10 mouse cellular contexts compared by ENCODE assay signal in genomic region chr2:59629829-59630228, GRCm38 (mm10). TPM values are rescaled to one million over a fixed set of nuclear protein-coding genes. Genes with fewer than 3 reads are reported as not detected.
DNase-seq lines count a peak whose midpoint lies in the region; ATAC-seq and TF ChIP-seq lines count a peak whose summit lies in the region.
"Had no signal": no experiment of that assay in that cellular context is flagged by ENCODE, and none has a peak within 500 bp of the region (broad histone marks: within the 10 kb centered on the region; RNA-seq: fewer than 3 reads in every experiment).

No protein-coding gene starts in this region.

- H3K4me3 ChIP-seq in liver, postnatal 0 days (ENCODE audit: low read depth, low read length) = no peak overlapping the region
- H3K4me3 ChIP-seq in liver, embryonic 12.5 days = no peak overlapping the region
- peak overlapping the region; percentile 22 to 27; a peak in 2 of 4 replicates for H3K4me3 ChIP-seq in ES-E14 (ENCODE audit: insufficient read depth in 1 of 2, low read depth in 1 of 2, low read length in 2 of 2, poor library complexity in 1 of 2, severe bottlenecking in 1 of 2)
- no peak overlapping the region for H3K4me3 ChIP-seq in heart, embryonic 12.5 days
- H3K4me3 ChIP-seq in hindbrain, embryonic 14.5 days (replicated peaks; ENCODE audit: low read length) = no peak overlapping the region

- H3K4me2 ChIP-seq in liver, postnatal 0 days (ENCODE audit: low read depth, low read length) = no peak overlapping the region
- no peak overlapping the region for H3K4me2 ChIP-seq in liver, embryonic 12.5 days
- H3K4me2 ChIP-seq in heart, embryonic 12.5 days = no peak overlapping the region
- H3K4me2 ChIP-seq in hindbrain, embryonic 14.5 days (replicated peaks) = no peak overlapping the region

- no peak for TF ChIP-seq CTCF in liver, postnatal 0 days (IDR thresholded peaks at IDR 0.05; ENCODE audit: low read depth)

- no peak for TF ChIP-seq EP300 in liver, postnatal 0 days (IDR thresholded peaks at IDR 0.05; ENCODE audit: low read depth)

- H3K4me1 ChIP-seq in liver, postnatal 0 days (ENCODE audit: insufficient read depth) = peaks cover 32% of the 10 kb centered on the region
- H3K4me1 ChIP-seq in liver, embryonic 12.5 days = peaks cover 9% of the 10 kb centered on the region; the same call in 1 of the 2 replicates
- H3K4me1 ChIP-seq in ES-E14 (ENCODE audit: control insufficient read depth in 2 of 2, insufficient read depth in 2 of 2, low read length in 2 of 2, poor library complexity in 1 of 2) = peaks cover 36 to 52% of the 10 kb centered on the region in 2 experiments
- H3K4me1 ChIP-seq in heart, embryonic 12.5 days (replicated peaks) = peaks cover 67% of the 10 kb centered on the region
- no peaks in the 10 kb centered on the region for H3K4me1 ChIP-seq in hindbrain, embryonic 14.5 days (replicated peaks; ENCODE audit: control insufficient read depth, insufficient read depth, low read length)

- no peaks in the 10 kb centered on the region for H3K36me3 ChIP-seq in liver, postnatal 0 days (replicated peaks; ENCODE audit: insufficient read depth, low read length)
- H3K36me3 ChIP-seq in liver, embryonic 12.5 days = no peaks in the 10 kb centered on the region
- H3K36me3 ChIP-seq in ES-E14 (ENCODE audit: control insufficient read depth, insufficient read depth, low read length, poor library complexity, severe bottlenecking) = no peaks in the 10 kb centered on the region
- no peaks in the 10 kb centered on the region for H3K36me3 ChIP-seq in heart, embryonic 12.5 days
- no peaks in the 10 kb centered on the region for H3K36me3 ChIP-seq in hindbrain, embryonic 14.5 days (replicated peaks; ENCODE audit: control insufficient read depth, insufficient read depth)

- H3K27ac ChIP-seq in liver, postnatal 0 days (ENCODE audit: low read depth) = no peak overlapping the region
- H3K27ac ChIP-seq in liver, embryonic 12.5 days = no peak overlapping the region
- peak overlapping the region; percentile 85 for H3K27ac ChIP-seq in ES-E14 (ENCODE audit: insufficient read depth, low read depth, low read length, poor library complexity, severe bottlenecking)
- peak overlapping the region; percentile 17; the same call in 1 of the 2 replicates for H3K27ac ChIP-seq in heart, embryonic 12.5 days (ENCODE audit: poor library complexity, severe bottlenecking)
- no peak overlapping the region for H3K27ac ChIP-seq in hindbrain, embryonic 14.5 days

- no peaks in the 10 kb centered on the region for H3K27me3 ChIP-seq in liver, postnatal 0 days (ENCODE audit: insufficient read depth, low read length)
- H3K27me3 ChIP-seq in liver, embryonic 12.5 days (replicated peaks) = peaks cover 7% of the 10 kb centered on the region; the same call in 1 of the 2 replicates
- H3K27me3 ChIP-seq in heart, embryonic 12.5 days (replicated peaks) = no peaks in the 10 kb centered on the region
- H3K27me3 ChIP-seq in hindbrain, embryonic 14.5 days (ENCODE audit: control insufficient read depth, insufficient read depth, low read length) = no peaks in the 10 kb centered on the region

- no peaks in the 10 kb centered on the region for H3K9me3 ChIP-seq in liver, postnatal 0 days (ENCODE audit: low read length)
- no peaks in the 10 kb centered on the region for H3K9me3 ChIP-seq in liver, embryonic 12.5 days (replicated peaks)
- no peaks in the 10 kb centered on the region for H3K9me3 ChIP-seq in ES-E14 (ENCODE audit: control insufficient read depth, insufficient read depth, low read depth, low read length)
- peaks cover 4% of the 10 kb centered on the region; the same call in 1 of the 2 replicates for H3K9me3 ChIP-seq in heart, embryonic 12.5 days (replicated peaks)
- H3K9me3 ChIP-seq in hindbrain, embryonic 14.5 days (ENCODE audit: control insufficient read depth, low read length) = 0 out of 2 replicates have a peak, but pooled peaks cover 3% of the 10 kb centered on the region

- in situ Hi-C loops in ES-E14 (cut with MboI; ENCODE audit: low sequenced_read_pairs in 2 of 2, unreplicated experiment in 2 of 2) = no loop called here

- 78% methylated on average over 4 of the region's 4 CpGs for WGBS in liver, postnatal 0 days (ENCODE audit: insufficient replicate concordance)
- 63% methylated on average over 4 of the region's 4 CpGs for whole genome bisulfite sequencing in liver, embryonic 12.5 days (ENCODE audit: insufficient replicate concordance)
- WGBS in heart, embryonic 12.5 days = 61% methylated on average over 4 of the region's 4 CpGs
- 87% methylated on average over 4 of the region's 4 CpGs for WGBS in hindbrain, embryonic 14.5 days

- no peak for ATAC-seq in liver, postnatal 0 days
- no peak for ATAC-seq in liver, embryonic 12.5 days
- no peak for ATAC-seq in heart, embryonic 12.5 days (ENCODE audit: insufficient number of reproducible peaks, low FRiP score)
- ATAC-seq in neutrophil, adult 5-6 weeks (ENCODE audit: extremely low read depth, insufficient number of reproducible peaks, low FRiP score, poor library complexity, severe bottlenecking) = peak; percentile 53; the same call in 1 of the 2 replicates
- no peak for ATAC-seq in hindbrain, embryonic 14.5 days (ENCODE audit: low FRiP score)

- DNase-seq in liver, postnatal 0 days = peak; percentile 31
- no peak for DNase-seq in ES-E14 (ENCODE audit: low read depth, low spot score)
- DNase-seq in hindbrain, embryonic 14.5 days (ENCODE audit: low spot score) = no peak
- DNase-seq in spleen, postnatal 14 days (ENCODE audit: low spot score in 2 of 2) = no peak
- DNase-seq: kidney, adult 2 months; lung, postnatal 10 days; right cerebral cortex, postnatal 25 days had no signal

- no peak overlapping the region for H3K9ac ChIP-seq in liver, postnatal 0 days (replicated peaks)
- H3K9ac ChIP-seq in liver, embryonic 12.5 days = no peak overlapping the region
- peak overlapping the region; percentile 60; the same call in 1 of the 2 replicates for H3K9ac ChIP-seq in ES-E14 (ENCODE audit: insufficient read depth, low read depth, low read length, poor library complexity, severe bottlenecking)
- no peak overlapping the region for H3K9ac ChIP-seq in heart, embryonic 12.5 days
- H3K9ac ChIP-seq in hindbrain, embryonic 14.5 days = no peak overlapping the region

TF ChIP-seq in ES-E14, 5 proteins besides CTCF, POLR2A, EP300 and RAD21:
- TF ChIP-seq MAFK (IDR thresholded peaks at IDR 0.05; ENCODE audit: insufficient read depth, low read depth, low read length) (no peak), CHD2 (IDR thresholded peaks at IDR 0.05; ENCODE audit: low read depth, low read length) (no peak), ZNF384 (IDR thresholded peaks at IDR 0.05; ENCODE audit: low read depth, low read length) (no peak), ZC3H11A (IDR thresholded peaks at IDR 0.05; ENCODE audit: borderline replicate concordance, low read depth, low read length) (no peak), HCFC1 (IDR thresholded peaks at IDR 0.05; ENCODE audit: borderline replicate concordance, insufficient read depth, low read length) (no peak)

RNA-seq across cellular contexts. Expression of gene Tanc1, which starts 18.0 kb away (rescaled TPM):
- polyA plus RNA-seq in liver, postnatal 0 days (2015; fragmentation: Nextera tagmentation; extraction: Ambion mirVana) = 1.7 and 2.4 TPM in 2 replicates
- 6.7 and 6.8 TPM in 2 replicates for polyA plus RNA-seq in liver, embryonic 12.5 days (2016; fragmentation: Nextera tagmentation; extraction: Ambion mirVana)
- 28.2 and 39.5 TPM in 2 replicates for total RNA-seq in ES-E14 (2012; rRNA removed)
- 37.4 and 40.9 TPM in 2 replicates for polyA plus RNA-seq in heart, embryonic 12.5 days (2016; fragmentation: Nextera tagmentation; extraction: Ambion mirVana)
- total RNA-seq in neutrophil, adult 5-6 weeks (2017) = 3.1 and 5.9 TPM in 2 replicates
- 6.5 and 7.9 TPM in 2 replicates for polyA plus RNA-seq in hindbrain, embryonic 14.5 days (2014; fragmentation: Nextera tagmentation; extraction: Ambion mirVana)

Comparison
In these comparisons a context has a peak if more than half of its experiments do, and no peak if none do; other contexts are left out.
1. H3K27ac ChIP-seq: peak in ES-E14 (single experiment) and heart, embryonic 12.5 days (single experiment); none in liver, postnatal 0 days (single experiment), liver, embryonic 12.5 days (single experiment) and hindbrain, embryonic 14.5 days (single experiment).
2. H3K4me3 ChIP-seq: peak in ES-E14 (2 of 2); none in liver, postnatal 0 days (single experiment), liver, embryonic 12.5 days (single experiment), heart, embryonic 12.5 days (single experiment) and hindbrain, embryonic 14.5 days (single experiment).